Mouse (Mus musculus) inflammation-experienced regulatory T-cells (primary cell): ENCODE measurements around the gene Ptprz1. TPM values are rescaled to one million over a fixed set of nuclear protein-coding genes. Genes with fewer than 3 reads are reported as not detected.

Source experiments
- polyA plus RNA-seq, 2 experiments: library from polyadenylated mRNA; unstranded; fragments of 100-300 nt; shearing (Covaris generic); gene quantifications; one replicate each; pipeline ENCODE4 v1.2.1; 2017

Gene Ptprz1
- polyA plus RNA-seq, result 1 to 10 TPM in 1 of 2 experiments, under 1 TPM in 1; 0.63 to 3.1 TPM

DNA sequence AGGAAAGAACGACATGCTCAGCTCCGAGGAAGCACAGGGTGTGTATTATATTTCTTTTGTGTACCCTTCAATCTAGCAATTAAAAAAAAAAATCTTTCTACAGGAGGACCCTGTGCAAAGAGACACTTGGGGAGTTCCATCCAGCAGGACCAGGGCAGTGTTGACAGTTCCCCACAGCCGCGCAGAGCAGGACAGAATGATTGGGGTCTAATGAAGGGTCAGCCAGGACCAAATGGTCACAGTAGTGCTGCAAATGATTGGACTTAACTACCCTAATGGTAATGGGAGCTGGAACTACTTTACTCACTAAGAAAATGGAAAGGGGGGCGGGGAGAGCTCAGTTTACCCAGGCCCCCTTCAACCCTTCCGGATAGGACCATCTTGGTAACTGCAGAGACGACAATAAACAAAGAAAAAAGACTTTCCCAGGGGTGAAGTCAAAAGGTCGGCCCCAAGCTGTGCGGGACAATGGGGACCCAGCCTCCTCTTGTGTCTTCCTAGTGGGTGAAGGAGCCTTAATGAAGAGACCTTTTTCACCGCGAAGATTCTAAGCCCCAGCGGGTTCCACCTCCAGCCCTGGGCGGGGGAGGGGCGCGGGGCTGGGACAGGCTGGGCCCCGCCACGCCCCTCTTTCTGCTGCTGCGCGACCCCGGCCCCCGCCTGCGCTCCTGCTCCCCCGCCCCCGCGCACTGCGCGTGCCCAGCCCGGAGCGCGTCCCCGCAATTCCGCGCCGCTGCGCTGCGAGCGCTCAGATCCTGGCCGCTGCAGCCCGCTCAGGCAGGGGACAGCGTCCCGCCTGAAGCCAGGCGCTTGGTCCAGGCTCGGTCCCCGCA is at the start of gene Ptprz1:
TSS of gene Ptprz1 (plus strand) at position 722 of the 833 bp plus-strand sequence.

